Mouse (Mus musculus): ENCODE measurements around the gene Eif4a3. TPM values are rescaled to one million over a fixed set of nuclear protein-coding genes. Genes with fewer than 3 reads are reported as not detected.
"Not testable (repeated sequence)": the region's sequence is repeated elsewhere in the genome, so short reads cannot be mapped to it uniquely, and the experiment has no call there.

The Eif4a3 gene
- total RNA-seq, 2 experiments from 2014 or later: 64.9 to 74.5 TPM

- DNase-seq; intact Hi-C loops (cut with DNase I): not testable (repeated sequence)
These were observed 43.3 kb downstream of the Eif4a3 start for GRCm38 (mm10) chr11:119256557-119256956.

- intact Hi-C loops (cut with DNase I): no loop called here
- peak; percentile 36 to 56 for DNase-seq
These were observed 46.9 kb downstream of the Eif4a3 start for GRCm38 (mm10) chr11:119252854-119253541.

GRCm38 (mm10) chr11:119250998-119251397 is 48.9 kb downstream of the Eif4a3 start:
- intact Hi-C loops (cut with DNase I): no loop called here
- no peak for DNase-seq

GRCm38 (mm10) chr11:119249011-119249410 is 50.9 kb downstream of the Eif4a3 start:
- intact Hi-C loops (cut with DNase I): loop anchor here (2.0 kb wide), 1 partner anchor 42 kb away; no protein-coding TSS in a partner anchor

GRCm38 (mm10) chr11:119245543-119245942 is 54.3 kb downstream of the Eif4a3 start:
- DNase-seq; intact Hi-C loops (cut with DNase I): not testable (repeated sequence)

More at GRCm38 (mm10) chr11:119249011-119249410, 50.9 kb downstream of the Eif4a3 start:
- DNase-seq: peak; percentile 54 to 84

GRCm38 (mm10) chr11:119239480-119239879 is 60.4 kb downstream of the Eif4a3 start:
- no peak for DNase-seq
- intact Hi-C loops (cut with DNase I): loop anchor here (5.0 kb wide), 1 partner anchor 37 kb away; no protein-coding TSS in a partner anchor

Other genes starting within 250 kb of the Eif4a3 start
- gene Cbx4, start 213.9 kb downstream of the Eif4a3 start, total RNA-seq (2021): 10 to 100 TPM; 15.2 to 17.8 TPM
- 10 to 100 TPM; 68.5 to 68.7 TPM for gene Tbc1d16, start 71.6 kb downstream of the Eif4a3 start, total RNA-seq (2021)
- under 1 TPM; 0.15 to 0.31 TPM for gene Ccdc40, start 71.5 kb downstream of the Eif4a3 start, total RNA-seq (2021)
- gene Gaa, start 32.2 kb downstream of the Eif4a3 start, total RNA-seq (2021): 10 to 100 TPM; 53.1 to 56.0 TPM
- gene Card14, start 7.7 kb upstream of the Eif4a3 start, total RNA-seq (2021): under 1 TPM; 0.14 to 0.15 TPM
- gene Sgsh, start 55.4 kb upstream of the Eif4a3 start, total RNA-seq (2021): 1 to 10 TPM; 4.6 to 6.2 TPM
- gene Slc26a11, start 55.5 kb upstream of the Eif4a3 start, total RNA-seq (2021): 1 to 10 TPM; 3.1 to 5.0 TPM
- gene Rnf213, start 93.0 kb upstream of the Eif4a3 start, total RNA-seq (2021): 10 to 100 TPM; 15.4 to 16.8 TPM
- 10 to 100 TPM; 11.0 TPM for gene Endov, start 191.3 kb upstream of the Eif4a3 start, total RNA-seq (2021)
- under 1 TPM; 0.29 to 0.55 TPM for gene Nptx1, start 247.7 kb upstream of the Eif4a3 start, total RNA-seq (2021)

Data from heart, postnatal 14 days (tissue).